Mouse (Mus musculus) thymus, postnatal 10 days (tissue): Measurements from ENCODE around the gene Arntl.

ENCODE experiments used
- DNase-seq, 2 experiments: peaks; one replicate each; pipeline ENCODE4 v3.0.0; 2021; ENCODE audit warnings: low spot score in 2 of 2

The Arntl gene

DNA sequence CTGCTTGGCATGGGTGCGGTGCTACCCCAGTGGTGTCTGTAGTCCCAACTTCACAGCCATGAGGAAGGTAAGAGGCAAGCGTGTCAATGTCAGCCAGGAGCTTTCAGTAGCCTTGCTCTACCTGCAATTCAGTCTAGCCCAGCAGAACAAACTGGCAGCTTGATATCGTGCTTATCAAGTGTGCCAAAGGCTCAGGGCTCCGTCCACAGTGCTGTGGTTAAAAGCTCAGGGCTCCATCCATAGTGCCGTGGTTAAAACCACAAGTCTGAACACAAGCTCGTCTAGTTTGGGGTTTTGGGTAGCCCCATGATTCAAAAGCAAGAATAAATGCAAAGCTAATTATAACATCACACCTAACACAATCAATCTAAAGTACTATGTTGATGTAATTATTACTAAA, 87.3 kb downstream of the Arntl start:
- DNase-seq = no peak

DNA sequence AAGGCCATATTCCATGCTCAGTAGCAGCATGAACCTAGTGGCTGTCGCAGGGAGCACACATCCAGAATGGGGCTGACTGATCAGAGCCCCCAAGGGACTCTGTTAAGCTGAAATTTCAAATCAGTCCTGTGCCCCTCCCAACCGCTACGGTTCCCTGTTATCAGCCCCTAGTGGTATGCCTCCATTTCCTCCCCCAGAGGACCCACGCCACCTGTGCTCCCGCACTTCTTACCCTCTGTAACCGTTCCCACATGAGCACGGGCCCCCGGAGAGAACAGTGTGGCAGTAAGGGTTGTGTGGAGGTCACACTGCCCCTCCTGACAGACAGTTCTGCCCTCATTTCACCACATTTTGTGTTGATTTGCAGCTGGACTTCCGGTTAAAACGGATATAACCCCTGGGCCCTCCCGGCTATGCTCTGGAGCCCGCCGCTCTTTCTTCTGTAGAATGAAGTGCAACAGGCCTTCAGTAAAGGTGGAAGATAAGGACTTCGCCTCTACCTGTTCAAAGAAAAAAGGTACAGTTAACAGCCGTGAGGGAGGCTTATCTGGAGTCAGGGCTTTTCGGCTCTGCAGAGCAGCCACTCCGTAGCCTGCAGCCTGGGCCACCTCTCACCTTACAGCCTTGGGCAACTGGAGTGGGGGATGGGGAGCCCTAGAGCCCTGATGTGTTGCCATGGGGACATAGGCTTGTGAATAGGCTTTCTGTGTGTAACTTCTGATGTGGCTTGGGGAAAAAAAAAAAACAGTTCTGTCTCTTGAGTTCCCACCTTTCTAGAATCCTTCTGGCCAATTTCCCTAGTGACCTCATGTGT, 88.0 kb downstream of the Arntl start:
- DNase-seq = peak; percentile 54 to 59

DNA sequence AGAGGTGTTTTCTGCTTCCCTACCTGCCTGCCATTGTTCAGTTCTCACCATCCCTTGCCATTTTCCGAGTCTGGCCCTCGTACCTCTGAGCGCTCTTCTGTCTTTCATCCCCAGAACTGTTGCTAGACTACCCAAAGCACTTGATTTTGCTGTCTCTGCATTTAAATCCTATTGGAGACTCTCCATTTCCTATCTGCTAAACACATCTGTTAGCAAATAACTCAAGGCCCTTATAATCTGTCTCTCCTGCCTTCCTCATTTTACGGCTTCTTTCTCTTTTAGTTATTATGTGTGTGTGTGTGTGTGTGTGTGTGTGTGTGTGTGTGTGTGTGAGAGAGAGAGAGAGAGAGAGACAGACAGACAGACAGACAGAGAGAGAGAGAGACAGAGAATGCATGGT, 90.5 kb downstream of the Arntl start:
- DNase-seq = no peak

DNA sequence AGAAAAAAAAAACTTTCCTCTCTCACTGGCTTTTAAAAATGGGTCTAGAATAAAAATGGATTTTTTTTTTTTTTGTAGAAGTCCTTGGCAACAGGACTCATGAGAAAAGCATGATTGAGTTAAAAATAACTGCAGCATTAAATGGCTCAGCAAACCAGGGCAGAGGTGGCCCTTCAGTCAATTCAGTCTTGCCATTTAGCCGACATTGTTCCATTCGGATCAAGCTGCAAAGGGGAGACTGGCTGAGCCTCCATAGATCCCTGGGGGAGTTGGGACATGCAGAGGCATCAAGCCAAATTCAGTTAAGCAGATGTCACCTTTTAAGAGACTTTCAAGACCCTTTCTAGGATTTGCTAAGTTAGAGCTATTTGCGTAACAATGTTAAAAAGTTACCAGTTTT, 102.9 kb downstream of the Arntl start:
- DNase-seq = no peak

DNA sequence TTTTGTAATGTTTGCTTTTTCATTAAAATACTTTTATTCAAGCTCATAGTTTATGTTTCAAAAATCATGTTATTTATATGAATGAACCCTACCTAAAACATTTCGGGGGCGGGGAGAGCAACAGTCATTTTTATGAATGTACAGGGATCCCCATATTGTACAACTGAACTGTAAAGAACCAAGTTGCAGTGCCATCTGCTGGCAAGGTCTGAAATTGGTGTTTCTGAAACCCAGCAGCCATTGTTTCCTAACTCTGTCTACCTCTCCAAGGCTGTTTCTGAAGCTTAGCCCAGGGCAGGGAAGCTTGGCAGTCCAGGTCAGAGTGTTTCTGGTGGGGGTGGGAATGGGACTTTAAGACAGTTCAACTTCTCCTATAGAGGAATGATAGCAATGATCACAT, 104.5 kb downstream of the Arntl start:
- peak; percentile 28 to 69 for DNase-seq

DNA sequence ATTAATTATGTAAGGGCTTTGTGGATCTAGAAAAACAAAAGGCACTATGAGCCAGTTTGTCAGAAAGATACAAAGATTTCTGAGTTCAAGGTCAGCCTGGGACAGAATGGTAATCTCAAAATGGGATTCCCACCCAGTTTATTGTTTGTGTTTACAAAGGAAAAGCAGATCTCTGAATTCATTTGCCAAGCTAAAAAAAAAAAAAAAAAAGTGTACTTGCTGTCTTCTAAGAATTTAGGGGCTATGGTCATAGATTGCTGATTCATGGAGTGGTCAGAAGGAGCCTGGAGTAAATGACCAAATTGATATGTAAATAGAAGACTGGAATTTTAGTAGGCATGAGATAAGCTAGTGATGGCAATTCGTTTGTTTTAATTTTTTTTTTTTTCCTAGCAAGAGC, 112.9 kb downstream of the Arntl start:
- no peak for DNase-seq

DNA sequence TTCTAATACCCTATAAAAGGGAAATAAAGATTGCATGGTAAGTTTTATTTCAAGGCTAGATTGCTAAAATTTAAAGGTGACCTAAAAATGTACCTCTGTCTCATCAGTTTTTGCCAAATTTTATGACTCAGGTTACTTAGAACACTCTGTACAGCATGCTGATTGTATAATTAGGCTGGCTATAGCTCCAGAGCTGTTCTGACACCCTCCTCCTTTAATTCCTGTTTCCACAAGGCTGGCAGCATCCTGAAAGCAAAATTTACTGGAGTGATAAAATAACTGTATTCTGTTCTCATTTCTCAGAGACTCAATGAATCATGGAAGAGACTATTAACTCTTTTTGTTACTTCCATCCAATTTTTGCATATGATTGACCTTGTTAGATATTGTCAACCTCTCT, 126.8 kb downstream of the Arntl start:
- no peak for DNase-seq

DNA sequence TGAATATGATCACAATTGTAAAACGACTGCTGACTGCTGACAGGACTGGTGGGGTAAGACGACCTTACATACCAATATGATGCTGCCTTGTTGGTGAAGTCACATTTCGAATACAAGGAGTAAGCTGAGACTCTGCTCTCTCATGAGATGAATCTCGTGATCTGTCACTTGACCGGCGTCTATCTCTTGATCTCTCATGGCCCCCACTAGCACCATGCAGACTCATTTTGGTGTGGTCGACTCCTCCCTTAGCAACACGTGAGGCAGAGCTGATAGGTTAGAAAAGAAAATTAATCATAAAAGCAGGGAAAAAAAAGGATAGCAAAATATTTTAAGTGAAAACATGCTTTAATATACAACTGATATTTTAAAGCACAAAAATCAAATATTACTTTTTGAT, 128.0 kb downstream of the Arntl start:
- no peak for DNase-seq

DNA sequence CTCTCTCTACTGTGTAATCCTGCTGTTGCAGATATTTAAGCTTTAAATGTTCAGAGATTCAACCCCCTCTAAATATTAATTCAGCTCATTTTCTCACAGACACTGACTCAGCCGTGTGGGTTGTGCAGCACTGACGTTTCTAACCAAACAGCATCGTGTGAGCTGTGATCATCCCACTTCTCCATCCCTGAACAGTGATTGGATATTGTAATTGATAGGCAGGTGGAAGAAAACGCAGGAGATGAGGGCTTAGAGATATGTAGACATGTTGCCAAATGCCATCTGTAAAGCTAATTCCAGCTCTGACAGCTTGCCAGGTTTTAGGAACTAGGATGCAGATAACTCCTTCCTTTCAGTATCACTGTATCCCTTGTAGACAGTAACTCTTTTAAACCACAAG, 140.0 kb downstream of the Arntl start:
- DNase-seq = no peak

DNA sequence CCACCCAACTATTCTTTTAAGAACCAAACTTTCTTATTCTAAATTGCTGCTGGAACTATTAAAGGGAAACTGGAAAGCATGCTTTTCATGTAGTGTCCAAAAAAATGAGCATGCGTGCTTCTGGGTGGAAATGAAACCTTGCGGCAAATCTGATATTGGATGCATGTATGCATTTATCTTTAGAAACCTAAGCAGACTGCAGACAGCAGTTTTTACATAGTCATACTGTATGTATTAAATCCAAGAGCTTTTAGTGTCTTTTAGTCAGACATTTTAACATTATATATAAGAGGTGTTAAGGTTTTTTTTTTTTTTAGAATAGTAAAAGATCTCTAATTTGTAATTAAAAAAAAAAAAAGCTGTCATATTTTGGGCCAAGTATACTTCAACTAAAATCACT, 140.4 kb downstream of the Arntl start:
- no peak for DNase-seq

DNA sequence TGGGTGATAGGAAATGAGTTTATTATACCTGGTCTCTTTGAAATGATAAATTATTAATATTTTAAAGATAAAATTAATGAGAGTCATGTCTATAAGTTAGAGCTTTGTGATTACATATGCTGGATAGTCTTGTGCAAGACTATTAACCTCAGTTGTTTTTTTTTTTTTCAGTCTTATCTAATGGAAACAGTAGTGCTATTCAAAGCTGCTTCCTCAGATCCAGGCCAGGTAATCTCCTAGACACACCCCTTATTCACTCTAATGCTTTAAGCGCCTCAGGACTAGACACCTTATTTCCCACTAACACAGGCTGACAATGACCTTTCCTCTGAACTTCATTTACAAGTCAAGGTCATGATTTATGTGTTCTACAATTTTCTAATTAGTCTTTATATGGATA, 141.8 kb downstream of the Arntl start:
- DNase-seq = no peak
